Mouse (Mus musculus) embryonic fibroblast, embryonic 13.5 days (primary cell): ENCODE results near the gene Gm2a.

Source experiments
- CTCF ChIP-seq: IDR thresholded peaks from 2 replicates; pipeline ENCODE4 v1.5.1; 2011; ENCODE audit warnings: mild to moderate bottlenecking, control low read depth, low read length, moderate library complexity, borderline replicate concordance; ENCODE audit not compliant: insufficient read depth
- POLR2A ChIP-seq: IDR thresholded peaks from 2 replicates; pipeline ENCODE4 v1.6.1; 2011; ENCODE audit warnings: low read depth, mild to moderate bottlenecking, control low read depth, low read length, moderate library complexity

DNA sequence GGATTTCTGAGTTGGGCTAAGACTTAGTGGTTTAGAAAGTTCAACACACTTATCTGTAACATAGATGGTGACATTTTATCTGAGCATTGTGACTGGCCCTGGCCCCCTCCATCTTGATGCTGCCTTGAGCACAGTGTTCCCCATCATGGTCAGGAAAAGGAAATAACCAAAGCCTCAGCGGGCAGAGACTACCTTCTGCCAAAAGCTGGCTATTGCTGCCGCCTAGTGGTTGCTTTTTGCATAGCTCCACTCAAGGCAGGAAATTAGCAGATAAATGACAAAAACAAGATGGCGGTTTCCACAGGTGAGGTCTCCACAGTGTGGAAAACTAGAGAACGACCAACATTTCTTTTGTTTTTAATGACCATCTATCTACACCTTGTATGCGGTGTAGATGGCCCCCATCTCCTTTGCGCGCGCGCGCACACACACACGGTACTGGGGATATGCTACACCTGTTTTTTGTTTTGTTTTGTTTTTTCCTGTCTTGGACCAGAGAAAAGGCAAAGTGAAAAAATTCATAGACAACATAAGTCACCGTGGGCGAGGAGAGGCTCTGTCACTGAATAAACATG is 61.0 kb downstream of the Gm2a start:
- TF ChIP-seq POLR2A (no peak), CTCF (peak; percentile 42; the same call in 1 of the 2 replicates)
